Mouse (Mus musculus): Measurements from ENCODE around the gene Itpkc. TPM values are rescaled to one million over a fixed set of nuclear protein-coding genes. Genes with fewer than 3 reads are reported as not detected.
"Not testable (repeated sequence)": the region's sequence is repeated elsewhere in the genome, so short reads cannot be mapped to it uniquely, and the experiment has no call there.

The Itpkc gene
- polyA plus RNA-seq, 1 experiment from 2014 or later: 8.8 TPM

DNA sequence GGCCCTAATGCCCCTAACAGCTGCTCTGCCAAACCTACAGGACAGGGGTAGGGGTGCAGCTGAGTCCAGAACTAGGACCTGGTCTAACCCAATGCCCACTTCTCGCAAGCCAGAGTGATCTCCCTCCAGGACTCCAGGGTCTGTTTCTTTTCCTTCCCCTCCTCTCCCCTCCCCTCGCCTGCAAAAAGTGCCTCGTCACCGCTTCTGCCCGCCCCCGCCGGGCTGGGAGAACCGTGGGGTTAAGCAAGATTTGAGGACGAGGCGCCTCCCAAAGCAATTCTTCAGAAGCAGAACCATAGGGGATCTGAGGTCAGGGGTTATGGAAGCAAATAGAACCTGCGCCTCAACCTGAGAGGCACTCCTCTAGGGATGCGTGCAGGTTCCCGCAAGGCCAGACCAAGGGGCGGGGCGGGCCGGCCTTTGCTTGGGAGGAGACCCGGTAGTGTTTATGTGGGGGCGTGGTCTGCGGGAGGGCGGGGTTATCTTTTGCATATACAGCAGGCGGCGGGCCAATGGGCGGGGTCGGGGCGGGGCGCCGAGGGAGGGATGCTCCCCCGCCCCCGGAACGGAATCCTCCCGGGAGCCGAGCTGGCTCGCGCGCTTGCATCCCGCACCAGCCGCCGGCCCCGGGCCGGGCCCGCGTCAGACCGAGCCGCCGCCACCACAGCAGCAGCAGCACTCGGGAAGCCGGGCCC is 29.9 kb upstream of the Itpkc start, which contains the start of gene Numbl:
Gene Numbl (plus strand): TSS at position 229 of the 695 bp plus-strand sequence.
- H3K36me3 ChIP-seq: peaks cover 4% of the 10 kb centered on the region; the same call in 1 of the 2 replicates
- H3K9me3 ChIP-seq: no peaks in the 10 kb centered on the region
- H3K27me3 ChIP-seq (replicated peaks): no peaks in the 10 kb centered on the region
- H3K27ac ChIP-seq: peak within 1 kb of the TSS; percentile 81
- peak within 1 kb of the TSS; percentile 79 for H3K4me3 ChIP-seq (replicated peaks)
- ATAC-seq: peak; percentile 93
- H3K4me1 ChIP-seq (replicated peaks): peaks cover 33% of the 10 kb centered on the region
- under 1% methylated on average over 40 of the region's 47 CpGs for WGBS
- H3K4me2 ChIP-seq (replicated peaks): peak within 1 kb of the TSS; percentile 91
- peak within 1 kb of the TSS; percentile 80 for H3K9ac ChIP-seq

DNA sequence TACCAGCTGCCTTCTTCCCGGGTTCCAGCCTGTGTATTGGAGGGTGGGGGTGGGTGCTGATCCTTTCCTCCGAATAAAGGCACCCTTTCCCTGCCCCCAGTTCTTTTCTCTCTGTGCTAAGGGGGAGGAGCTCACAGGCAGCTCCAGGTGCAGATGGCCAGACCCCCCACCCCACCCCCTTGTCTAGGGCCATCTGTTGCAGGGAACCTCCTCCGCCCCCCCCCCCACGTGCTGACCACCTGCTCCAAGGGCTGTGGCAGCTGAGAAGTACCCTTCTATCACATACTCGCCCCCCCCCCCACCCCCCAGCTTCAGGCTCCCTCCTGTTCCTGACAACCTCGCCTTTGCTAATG is 29.4 kb upstream of the Itpkc start:
- H3K36me3 ChIP-seq: peaks cover under 1% of the 10 kb centered on the region; the same call in 1 of the 2 replicates
- H3K4me2 ChIP-seq (replicated peaks): peak overlapping the region; percentile 91
- 10% methylated on average over 6 of the region's 6 CpGs for WGBS
- ATAC-seq: no peak
- no peaks in the 10 kb centered on the region for H3K9me3 ChIP-seq
- H3K27me3 ChIP-seq (replicated peaks): no peaks in the 10 kb centered on the region
- H3K9ac ChIP-seq: peak overlapping the region; percentile 48
- H3K27ac ChIP-seq: peak overlapping the region; percentile 71; the same call in 1 of the 2 replicates
- peaks cover 33% of the 10 kb centered on the region for H3K4me1 ChIP-seq (replicated peaks)
- peak overlapping the region; percentile 79 for H3K4me3 ChIP-seq (replicated peaks)

DNA sequence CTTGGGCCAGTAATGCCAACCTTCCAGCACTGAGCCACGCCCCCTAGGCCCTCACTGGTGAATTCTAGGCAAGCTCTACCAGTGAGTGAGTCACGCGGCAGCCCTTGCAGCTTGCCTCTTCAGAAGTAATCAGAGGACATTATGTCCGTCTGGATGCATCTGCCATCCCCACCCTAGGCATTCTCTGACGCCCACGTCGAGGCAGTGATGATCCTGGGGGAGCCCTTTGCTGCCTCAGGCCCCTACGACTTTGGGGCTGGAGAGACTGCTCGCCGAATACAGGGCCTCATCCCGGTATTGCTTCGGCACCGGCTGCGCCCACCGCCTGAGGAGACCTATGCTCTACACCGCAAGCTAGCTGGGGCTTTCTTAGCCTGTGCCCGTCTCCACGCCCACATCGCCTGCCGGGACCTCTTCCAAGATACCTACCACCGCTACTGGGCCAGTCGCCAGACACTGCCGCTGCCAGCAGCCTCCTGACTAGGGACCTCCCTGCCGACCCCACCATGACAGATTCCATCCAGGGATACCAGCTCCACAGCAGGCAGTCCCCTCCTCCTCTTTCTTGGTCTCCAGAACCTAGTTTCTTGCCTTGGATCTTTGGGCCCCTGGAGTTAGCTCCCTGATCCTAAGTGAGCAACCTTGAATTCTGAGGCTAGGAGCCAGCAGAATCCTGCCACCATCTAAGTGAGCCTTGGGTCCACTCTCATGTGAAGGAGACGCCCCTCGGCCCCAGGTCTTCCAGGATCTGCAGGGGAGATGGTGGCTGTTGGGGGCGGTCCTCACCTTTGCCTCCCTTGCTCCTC is 28.8 kb upstream of the Itpkc start:
- Histone ChIP-seq H3K4me3 (replicated peaks) (peak overlapping the region; percentile 79), H3K27ac (peak overlapping the region; percentile 71), H3K9ac (no peak overlapping the region), H3K4me1 (replicated peaks) (peaks cover 33% of the 10 kb centered on the region), H3K27me3 (replicated peaks) (no peaks in the 10 kb centered on the region), H3K9me3 (no peaks in the 10 kb centered on the region), H3K36me3 (no peaks in the 10 kb centered on the region; the same call in 1 of the 2 replicates), H3K4me2 (replicated peaks) (peak overlapping the region; percentile 91)
- 37% methylated on average over 27 of the region's 27 CpGs for WGBS
- no peak for ATAC-seq

DNA sequence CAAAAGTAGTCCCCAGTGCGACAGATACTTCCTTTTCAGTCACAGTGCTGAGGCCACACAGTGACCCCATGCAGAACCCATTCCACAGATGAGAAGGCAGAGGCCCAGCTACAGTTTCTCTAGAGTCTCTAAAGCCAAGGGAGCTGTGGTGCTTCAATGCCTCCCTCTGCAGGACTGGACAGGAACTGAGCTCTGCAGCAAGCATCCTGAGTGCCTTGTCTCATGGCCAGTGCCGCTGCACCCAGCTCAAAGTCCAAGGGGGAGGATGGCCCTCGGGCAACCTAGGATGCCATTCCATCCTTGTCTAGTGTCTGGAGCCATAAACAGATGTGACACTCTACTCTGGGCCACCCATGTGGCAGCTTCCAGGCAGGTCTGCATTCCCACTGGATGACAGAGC is 27.3 kb upstream of the Itpkc start:
- peaks cover 33% of the 10 kb centered on the region for H3K4me1 ChIP-seq (replicated peaks)
- H3K9ac ChIP-seq: no peak overlapping the region
- H3K9me3 ChIP-seq: no peaks in the 10 kb centered on the region
- H3K27ac ChIP-seq: no peak overlapping the region
- H3K4me3 ChIP-seq (replicated peaks): no peak overlapping the region
- H3K4me2 ChIP-seq (replicated peaks): no peak overlapping the region
- WGBS: 49% methylated on average over 3 of the region's 3 CpGs
- no peaks in the 10 kb centered on the region for H3K36me3 ChIP-seq
- no peak for ATAC-seq
- no peaks in the 10 kb centered on the region for H3K27me3 ChIP-seq (replicated peaks)

DNA sequence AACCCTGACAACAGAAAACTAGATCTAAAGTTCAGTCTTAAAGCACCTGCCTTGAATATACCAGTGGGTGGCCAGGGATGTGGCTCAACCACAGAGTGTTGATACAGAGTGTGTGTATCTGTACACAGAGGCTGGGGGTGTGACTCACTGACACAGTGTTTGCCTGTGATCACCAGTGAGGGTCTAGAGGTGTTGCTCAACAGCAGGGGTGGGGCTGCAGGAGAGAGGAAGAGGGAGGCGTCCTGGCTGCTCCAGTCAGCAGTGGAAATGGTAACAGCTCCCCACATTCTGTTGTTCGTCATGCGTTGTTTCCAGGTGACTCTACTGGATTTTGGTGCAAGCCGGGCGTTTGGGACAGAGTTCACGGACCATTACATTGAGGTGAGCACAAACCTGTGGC is 23.5 kb upstream of the Itpkc start:
- Histone ChIP-seq H3K9ac (no peak overlapping the region), H3K4me3 (replicated peaks) (no peak overlapping the region), H3K9me3 (no peaks in the 10 kb centered on the region), H3K4me1 (replicated peaks) (peaks cover 12% of the 10 kb centered on the region), H3K36me3 (0 out of 2 replicates have a peak, but pooled peaks cover 5% of the 10 kb centered on the region), H3K27ac (no peak overlapping the region), H3K4me2 (replicated peaks) (no peak overlapping the region), H3K27me3 (replicated peaks) (no peaks in the 10 kb centered on the region)
- ATAC-seq: peak; percentile 72
- WGBS: 71% methylated on average over 6 of the region's 6 CpGs

DNA sequence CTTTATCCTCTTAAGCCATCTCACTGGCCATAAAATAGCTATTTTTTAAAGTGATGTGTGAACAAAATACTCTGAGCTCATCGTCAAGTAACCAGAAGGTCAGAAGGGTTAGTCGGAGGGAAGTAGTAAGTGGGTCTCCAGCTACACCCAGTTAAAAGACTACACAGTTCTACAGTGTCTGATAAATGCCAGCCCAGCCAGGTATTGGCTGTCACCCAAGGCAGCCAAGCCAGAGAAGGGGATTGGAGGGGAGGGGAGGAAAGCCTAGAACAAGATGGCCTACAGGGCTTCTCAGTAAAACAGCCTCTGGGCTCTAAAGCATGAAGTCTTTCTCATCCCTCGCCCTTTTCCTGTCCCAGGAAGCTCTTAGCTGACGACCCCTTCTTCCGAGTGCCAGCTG is 21.5 kb upstream of the Itpkc start:
- H3K27ac ChIP-seq: no peak overlapping the region
- no peaks in the 10 kb centered on the region for H3K4me1 ChIP-seq (replicated peaks)
- no peak overlapping the region for H3K9ac ChIP-seq
- no peaks in the 10 kb centered on the region for H3K27me3 ChIP-seq (replicated peaks)
- no peak overlapping the region for H3K4me2 ChIP-seq (replicated peaks)
- no peak for ATAC-seq
- 0 out of 2 replicates have a peak, but pooled peaks cover 5% of the 10 kb centered on the region for H3K36me3 ChIP-seq
- 80% methylated on average over 5 of the region's 5 CpGs for WGBS
- no peak overlapping the region for H3K4me3 ChIP-seq (replicated peaks)
- H3K9me3 ChIP-seq: no peaks in the 10 kb centered on the region

DNA sequence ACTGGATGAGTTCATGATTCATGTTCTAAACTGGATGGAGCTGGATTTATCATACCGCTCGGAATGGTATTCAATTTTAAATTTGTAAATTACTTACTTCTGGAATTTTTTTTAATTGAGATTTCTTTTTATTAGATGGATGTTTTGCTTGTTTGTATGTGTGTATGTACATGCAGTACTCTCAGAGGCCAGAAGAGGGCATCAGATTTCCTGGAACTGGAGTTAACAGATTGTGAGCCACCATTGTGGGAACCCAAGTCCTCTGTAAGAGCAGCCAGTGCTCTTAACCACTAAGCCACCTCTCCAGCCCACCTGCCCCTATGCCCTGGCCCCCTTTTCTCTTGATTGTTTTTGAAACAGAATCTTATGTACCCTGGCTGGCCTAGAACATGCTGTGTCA is 20.7 kb upstream of the Itpkc start:
- Histone ChIP-seq H3K9ac (no peak overlapping the region), H3K4me1 (replicated peaks) (no peaks in the 10 kb centered on the region), H3K4me2 (replicated peaks) (no peak overlapping the region), H3K9me3 (no peaks in the 10 kb centered on the region), H3K27ac (no peak overlapping the region), H3K27me3 (replicated peaks) (no peaks in the 10 kb centered on the region), H3K36me3 (peaks cover 7% of the 10 kb centered on the region; the same call in 1 of the 2 replicates), H3K4me3 (replicated peaks) (no peak overlapping the region)
- ATAC-seq: no peak
- 91% methylated on average over 2 of the region's 2 CpGs for WGBS

DNA sequence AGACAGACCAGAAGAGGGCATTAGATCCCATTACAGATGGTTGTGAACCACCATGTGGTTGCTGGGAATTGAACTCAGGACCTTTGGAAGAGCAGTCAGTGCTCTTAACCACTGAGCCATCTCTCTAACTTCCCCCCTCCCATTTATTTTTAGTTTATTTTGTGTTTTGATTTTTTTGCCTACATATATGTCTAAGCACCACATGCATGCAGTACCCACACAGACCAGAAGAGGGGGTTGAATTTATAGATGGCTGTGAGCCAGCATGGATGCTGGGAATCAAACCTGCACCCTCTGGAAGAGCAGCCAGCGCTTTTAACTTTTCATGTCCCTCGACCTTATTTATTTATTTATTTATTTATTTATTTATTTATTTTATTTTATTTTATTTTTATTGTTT is 15.6 kb upstream of the Itpkc start:
- H3K9ac ChIP-seq; H3K27ac ChIP-seq; H3K27me3 ChIP-seq (replicated peaks); H3K4me2 ChIP-seq (replicated peaks); H3K36me3 ChIP-seq; H3K4me1 ChIP-seq (replicated peaks); H3K9me3 ChIP-seq; H3K4me3 ChIP-seq (replicated peaks); ATAC-seq: not testable (repeated sequence)
- WGBS: 88% methylated on average over 2 of the region's 2 CpGs

DNA sequence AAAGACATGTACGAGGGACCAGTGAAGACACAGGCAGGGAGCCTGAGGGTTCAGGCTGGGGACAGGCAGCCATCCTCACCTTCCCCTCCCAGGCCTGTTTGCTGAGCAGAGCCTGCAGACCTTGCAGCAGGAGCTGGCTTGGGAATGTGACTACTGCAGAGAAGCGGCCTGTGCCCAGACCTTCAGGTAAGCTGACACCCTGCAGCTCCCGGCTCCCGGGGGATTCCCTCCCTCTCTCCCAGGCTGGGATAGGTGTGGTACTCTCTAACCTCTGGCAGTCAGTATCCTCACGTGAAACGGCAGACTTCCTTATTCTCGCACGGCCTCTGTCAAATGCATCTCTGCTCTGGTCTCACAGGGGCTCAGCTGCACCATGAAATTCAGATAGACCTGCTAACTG is 14.8 kb upstream of the Itpkc start:
- Histone ChIP-seq H3K4me2 (replicated peaks) (no peak overlapping the region), H3K9me3 (no peaks in the 10 kb centered on the region), H3K9ac (no peak overlapping the region), H3K36me3 (peaks cover 8% of the 10 kb centered on the region; the same call in 1 of the 2 replicates), H3K27me3 (replicated peaks) (no peaks in the 10 kb centered on the region), H3K4me3 (replicated peaks) (no peak overlapping the region), H3K4me1 (replicated peaks) (no peaks in the 10 kb centered on the region), H3K27ac (no peak overlapping the region)
- WGBS: 55% methylated on average over 8 of the region's 8 CpGs
- no peak for ATAC-seq

DNA sequence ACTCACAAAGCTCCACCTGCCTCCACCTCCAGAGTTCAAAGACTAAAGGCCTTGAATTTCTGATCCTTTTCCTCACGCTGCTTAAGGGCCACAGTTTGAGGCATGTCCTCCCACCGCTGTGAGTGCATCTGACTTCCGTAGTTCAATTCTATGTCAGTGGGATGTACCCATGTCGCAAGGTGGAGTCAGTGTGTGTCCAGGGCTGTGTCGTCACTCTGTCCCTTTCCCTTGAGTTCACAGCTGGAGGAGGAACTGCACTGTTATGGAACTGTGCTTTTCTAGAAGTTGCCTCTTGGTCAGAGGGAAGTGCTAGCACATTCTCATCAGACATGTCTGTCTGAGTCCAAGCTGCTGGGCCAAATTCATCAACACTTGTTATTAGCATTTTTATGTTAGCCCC is 10.1 kb upstream of the Itpkc start:
- Histone ChIP-seq H3K27me3 (replicated peaks) (no peaks in the 10 kb centered on the region), H3K36me3 (0 out of 2 replicates have a peak, but pooled peaks cover 7% of the 10 kb centered on the region), H3K9ac (no peak overlapping the region), H3K4me1 (replicated peaks) (peaks cover 6% of the 10 kb centered on the region), H3K27ac (no peak overlapping the region), H3K4me3 (replicated peaks) (no peak overlapping the region), H3K4me2 (replicated peaks) (no peak overlapping the region), H3K9me3 (no peaks in the 10 kb centered on the region)
- ATAC-seq: no peak
- 86% methylated on average over 5 of the region's 5 CpGs for WGBS

DNA sequence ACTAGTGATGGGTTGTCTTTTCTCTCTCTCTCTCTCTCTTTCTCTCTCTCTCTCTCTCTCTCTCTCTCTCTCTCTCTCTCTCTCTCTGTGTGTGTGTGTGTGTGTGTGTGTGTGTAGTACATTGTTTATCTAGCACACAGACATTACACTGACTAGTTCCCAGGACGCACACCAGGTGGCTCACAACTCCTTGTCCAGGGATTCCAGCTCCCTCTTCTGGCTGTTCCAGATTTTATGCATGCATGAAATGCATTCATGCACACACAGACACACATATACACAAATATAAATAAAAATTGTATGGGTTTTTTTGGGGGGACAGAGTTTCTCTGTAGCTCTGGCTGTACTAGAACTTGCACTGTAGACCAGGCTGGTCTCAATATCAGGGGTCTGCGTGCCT is 9.1 kb upstream of the Itpkc start:
- no peaks in the 10 kb centered on the region for H3K9me3 ChIP-seq
- WGBS: 85% methylated on average over 2 of the region's 2 CpGs
- H3K4me2 ChIP-seq (replicated peaks): no peak overlapping the region
- no peak for ATAC-seq
- peaks cover 10% of the 10 kb centered on the region for H3K4me1 ChIP-seq (replicated peaks)
- H3K4me3 ChIP-seq (replicated peaks): no peak overlapping the region
- 0 out of 2 replicates have a peak, but pooled peaks cover 2% of the 10 kb centered on the region for H3K36me3 ChIP-seq
- no peaks in the 10 kb centered on the region for H3K27me3 ChIP-seq (replicated peaks)
- H3K27ac ChIP-seq: no peak overlapping the region
- H3K9ac ChIP-seq: no peak overlapping the region

DNA sequence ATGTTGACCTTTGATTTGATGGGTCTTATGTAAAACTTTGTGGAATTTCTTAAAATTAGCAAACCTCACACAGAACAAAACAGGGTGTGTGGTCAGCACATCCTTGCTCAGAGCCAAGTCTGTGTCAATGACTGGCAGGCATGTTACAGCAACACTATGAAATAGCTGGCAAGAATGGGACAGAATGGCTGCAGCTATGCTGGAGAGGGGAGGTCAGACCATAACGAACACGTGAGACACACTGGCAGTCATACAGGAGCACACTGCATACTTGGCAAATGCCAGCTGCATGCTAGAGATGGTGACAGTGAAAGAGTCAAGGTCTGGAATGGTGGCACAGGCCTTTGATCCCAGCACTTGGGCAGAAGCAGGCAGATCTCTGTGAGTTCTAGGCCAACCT is 7.3 kb upstream of the Itpkc start:
- Histone ChIP-seq H3K4me2 (replicated peaks) (no peak overlapping the region), H3K36me3 (0 out of 2 replicates have a peak, but pooled peaks cover 2% of the 10 kb centered on the region), H3K27me3 (replicated peaks) (no peaks in the 10 kb centered on the region), H3K27ac (no peak overlapping the region), H3K4me1 (replicated peaks) (peaks cover 16% of the 10 kb centered on the region), H3K9ac (no peak overlapping the region), H3K4me3 (replicated peaks) (no peak overlapping the region), H3K9me3 (no peaks in the 10 kb centered on the region)
- no peak for ATAC-seq
- WGBS: 89% methylated on average over 2 of the region's 2 CpGs

Data from intestine, embryonic 15.5 days (tissue).